In the genomic region with DNA sequence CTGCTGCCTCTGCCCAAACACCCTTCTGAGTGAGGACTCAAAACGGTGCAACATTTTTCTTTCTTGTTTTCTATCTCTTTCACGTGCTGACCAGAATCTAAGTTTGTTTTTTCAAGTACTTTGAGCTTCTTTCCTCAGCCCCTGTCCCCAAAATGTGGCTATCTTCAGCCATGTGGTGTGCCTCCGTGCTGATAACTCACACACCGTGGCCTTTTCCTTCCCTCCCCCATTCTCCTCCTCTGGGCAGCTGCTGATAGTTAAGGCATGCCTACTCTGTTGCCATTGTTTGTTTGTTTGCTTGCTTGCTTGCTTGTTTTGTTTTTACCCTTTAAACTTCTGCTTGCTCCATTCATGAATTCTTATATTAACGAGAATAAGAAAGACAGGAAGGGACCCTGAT, we compare ENCODE assay signal across 25 mouse cellular contexts. TPM values are rescaled to one million over a fixed set of nuclear protein-coding genes. Genes with fewer than 3 reads are reported as not detected.
A peak's percentile ranks its signal among the peaks of the same experiment; 100 is the strongest.
DNase-seq lines count a peak whose midpoint lies in the region; ATAC-seq and TF ChIP-seq lines count a peak whose summit lies in the region.
"Had no signal": no experiment of that assay in that cellular context is flagged by ENCODE, and none has a peak within 500 bp of the region (broad histone marks: within the 10 kb centered on the region; RNA-seq: fewer than 3 reads in every experiment).

No protein-coding gene starts in this region.

- no peak overlapping the region for H3K4me3 ChIP-seq in heart, embryonic 12.5 days
- H3K4me3 ChIP-seq in erythroblast, embryonic 14.5 days (replicated peaks): peak overlapping the region; percentile 13
- H3K4me3 ChIP-seq in liver, embryonic 16.5 days (ENCODE audit: low read depth, low read length): no peak overlapping the region
- H3K4me3 ChIP-seq in forebrain, embryonic 12.5 days (replicated peaks): no peak overlapping the region
- H3K4me3 ChIP-seq in layer of hippocampus, adult 2 months: no peak overlapping the region
- H3K4me3 ChIP-seq: hindbrain, embryonic 10.5 days; midbrain, embryonic 13.5 days had no signal

- WGBS in heart, embryonic 12.5 days: 6% methylated on average over 5 of the region's 5 CpGs
- 7% methylated on average over 5 of the region's 5 CpGs for WGBS in liver, embryonic 16.5 days (ENCODE audit: insufficient replicate concordance)
- WGBS in forebrain, embryonic 12.5 days: 43% methylated on average over 5 of the region's 5 CpGs

- H3K9me3 ChIP-seq in heart, embryonic 12.5 days (replicated peaks): no peaks in the 10 kb centered on the region
- H3K9me3 ChIP-seq in erythroblast, embryonic 14.5 days (ENCODE audit: control insufficient read depth, low read length): no peaks in the 10 kb centered on the region
- H3K9me3 ChIP-seq in liver, embryonic 16.5 days (replicated peaks; ENCODE audit: control insufficient read depth, low read length): no peaks in the 10 kb centered on the region
- H3K9me3 ChIP-seq in forebrain, embryonic 12.5 days: no peaks in the 10 kb centered on the region
- H3K9me3 ChIP-seq: hindbrain, embryonic 10.5 days; midbrain, embryonic 13.5 days had no signal

- DNase-seq in heart, postnatal 4 days: no peak
- DNase-seq in c-Kit-positive CD71-positive TER-119-negative erythroid progenitor cells, embryonic 14.5 days (ENCODE audit: low read depth): peak; percentile 37
- no peak for DNase-seq in layer of hippocampus, adult 2 months (ENCODE audit: low spot score in 2 of 2)
- DNase-seq: adrenal gland, postnatal 10 days; cerebellum, adult 8-10 months; kidney, adult 9 months; left cerebral cortex, postnatal 4 days; lung, adult 18-20 months; lung, postnatal 36 days; right cerebral cortex, postnatal 4 days; thymus, postnatal 36 days had no signal

- no peaks in the 10 kb centered on the region for H3K36me3 ChIP-seq in heart, embryonic 12.5 days
- no peaks in the 10 kb centered on the region for H3K36me3 ChIP-seq in erythroblast, embryonic 14.5 days (ENCODE audit: control insufficient read depth)
- H3K36me3 ChIP-seq in liver, embryonic 16.5 days (ENCODE audit: control insufficient read depth, insufficient read depth): no peaks in the 10 kb centered on the region
- no peaks in the 10 kb centered on the region for H3K36me3 ChIP-seq in forebrain, embryonic 12.5 days (replicated peaks)
- H3K36me3 ChIP-seq: hindbrain, embryonic 10.5 days; midbrain, embryonic 13.5 days had no signal

- H3K9ac ChIP-seq in heart, embryonic 12.5 days: no peak overlapping the region
- H3K9ac ChIP-seq in liver, embryonic 16.5 days (ENCODE audit: low read depth, low read length): no peak overlapping the region
- no peak overlapping the region for H3K9ac ChIP-seq in forebrain, embryonic 12.5 days
- H3K9ac ChIP-seq: midbrain, embryonic 13.5 days had no signal

- ATAC-seq in heart, embryonic 12.5 days (ENCODE audit: insufficient number of reproducible peaks, low FRiP score): peak; percentile 92
- peak; percentile 92 for ATAC-seq in liver, embryonic 16.5 days (ENCODE audit: low read depth)
- no peak for ATAC-seq in forebrain, embryonic 12.5 days (ENCODE audit: low FRiP score)
- ATAC-seq: forebrain, embryonic 16.5 days; midbrain, embryonic 13.5 days had no signal

- no peaks in the 10 kb centered on the region for H3K4me1 ChIP-seq in heart, embryonic 12.5 days (replicated peaks)
- peaks cover 37% of the 10 kb centered on the region for H3K4me1 ChIP-seq in erythroblast, embryonic 14.5 days (ENCODE audit: control insufficient read depth)
- peaks cover 6% of the 10 kb centered on the region; the same call in 1 of the 2 replicates for H3K4me1 ChIP-seq in liver, embryonic 16.5 days (ENCODE audit: control insufficient read depth, low read depth, low read length)
- H3K4me1 ChIP-seq in forebrain, embryonic 12.5 days: peaks cover 13% of the 10 kb centered on the region

- H3K4me2 ChIP-seq in heart, embryonic 12.5 days: peak overlapping the region; percentile 33
- H3K4me2 ChIP-seq in liver, embryonic 16.5 days (ENCODE audit: low read depth, low read length): 0 out of 2 replicates have a peak overlapping the region, but pooled peaks have one; percentile 22
- no peak overlapping the region for H3K4me2 ChIP-seq in forebrain, embryonic 12.5 days
- H3K4me2 ChIP-seq: midbrain, embryonic 13.5 days had no signal

- H3K27ac ChIP-seq in heart, embryonic 12.5 days (ENCODE audit: poor library complexity, severe bottlenecking): peak overlapping the region; percentile 67; the same call in 1 of the 2 replicates
- H3K27ac ChIP-seq in liver, embryonic 16.5 days (ENCODE audit: low read length): peak overlapping the region; percentile 16; the same call in 1 of the 2 replicates
- no peak overlapping the region for H3K27ac ChIP-seq in forebrain, embryonic 12.5 days
- no peak overlapping the region for H3K27ac ChIP-seq in layer of hippocampus, adult 2 months
- H3K27ac ChIP-seq: hindbrain, embryonic 10.5 days; midbrain, embryonic 13.5 days had no signal

- no peak for TF ChIP-seq CTCF in layer of hippocampus, adult 2 months (conservative IDR thresholded peaks at IDR 0.05)

- H3K27me3 ChIP-seq in heart, embryonic 12.5 days (replicated peaks): peaks cover 18% of the 10 kb centered on the region
- H3K27me3 ChIP-seq in erythroblast, embryonic 14.5 days (ENCODE audit: control insufficient read depth): peaks cover 17% of the 10 kb centered on the region
- H3K27me3 ChIP-seq in liver, embryonic 16.5 days (ENCODE audit: control insufficient read depth, insufficient read depth, low read depth, low read length): no peaks in the 10 kb centered on the region
- peaks cover 35% of the 10 kb centered on the region for H3K27me3 ChIP-seq in forebrain, embryonic 12.5 days

RNA-seq across cellular contexts. Expression of a gene that starts 12.2 kb away (rescaled TPM):
- not detected in 2 replicates for polyA plus RNA-seq in heart, embryonic 12.5 days (2016; fragmentation: Nextera tagmentation; extraction: Ambion mirVana)
- total RNA-seq in heart, postnatal 4 days (2021): not detected
- not detected in 2 replicates for polyA plus RNA-seq in erythroblast, embryonic 14.5 days (2012)
- polyA plus RNA-seq in liver, embryonic 16.5 days (2015; fragmentation: Nextera tagmentation; extraction: Ambion mirVana): not detected in 2 replicates
- 0.14 TPM in 1 of 2 replicates, not detected in the other for polyA plus RNA-seq in forebrain, embryonic 12.5 days (2016; fragmentation: Nextera tagmentation; extraction: Ambion mirVana)
- not detected for total RNA-seq in layer of hippocampus, adult 2 months (2021)
- total RNA-seq: adrenal gland, postnatal 10 days; gastrocnemius, postnatal 4 days; layer of hippocampus, adult 18-20 months; left cerebral cortex, postnatal 4 days had no signal
- polyA plus RNA-seq: brain, embryonic 14.5 days; C2C12; cortical plate, adult 2 months; forebrain, embryonic 16.5 days; midbrain, embryonic 13.5 days; neural tube, embryonic 14.5 days; testis, adult 2 months had no signal

Comparison
In these comparisons a context has a peak if more than half of its experiments do, and no peak if none do; other contexts are left out.
1. H3K27ac ChIP-seq: peak in heart, embryonic 12.5 days (single experiment) and liver, embryonic 16.5 days (single experiment); none in forebrain, embryonic 12.5 days (single experiment) and layer of hippocampus, adult 2 months (single experiment).